Mouse (Mus musculus) liver, embryonic 14.5 days (tissue): ENCODE measurements around the gene Rpl34.
A peak's percentile ranks its signal among the peaks of the same experiment; 100 is the strongest.

Experiments
- CTCF ChIP-seq: IDR thresholded peaks from 2 replicates; pipeline ENCODE4 v1.5.1; 2016; ENCODE audit warnings: antibody characterized with exemption, low read depth, control low read depth
- EP300 ChIP-seq: IDR thresholded peaks from 2 replicates; pipeline ENCODE4 v1.6.1; 2016; ENCODE audit warnings: antibody characterized with exemption, low read depth

DNA sequence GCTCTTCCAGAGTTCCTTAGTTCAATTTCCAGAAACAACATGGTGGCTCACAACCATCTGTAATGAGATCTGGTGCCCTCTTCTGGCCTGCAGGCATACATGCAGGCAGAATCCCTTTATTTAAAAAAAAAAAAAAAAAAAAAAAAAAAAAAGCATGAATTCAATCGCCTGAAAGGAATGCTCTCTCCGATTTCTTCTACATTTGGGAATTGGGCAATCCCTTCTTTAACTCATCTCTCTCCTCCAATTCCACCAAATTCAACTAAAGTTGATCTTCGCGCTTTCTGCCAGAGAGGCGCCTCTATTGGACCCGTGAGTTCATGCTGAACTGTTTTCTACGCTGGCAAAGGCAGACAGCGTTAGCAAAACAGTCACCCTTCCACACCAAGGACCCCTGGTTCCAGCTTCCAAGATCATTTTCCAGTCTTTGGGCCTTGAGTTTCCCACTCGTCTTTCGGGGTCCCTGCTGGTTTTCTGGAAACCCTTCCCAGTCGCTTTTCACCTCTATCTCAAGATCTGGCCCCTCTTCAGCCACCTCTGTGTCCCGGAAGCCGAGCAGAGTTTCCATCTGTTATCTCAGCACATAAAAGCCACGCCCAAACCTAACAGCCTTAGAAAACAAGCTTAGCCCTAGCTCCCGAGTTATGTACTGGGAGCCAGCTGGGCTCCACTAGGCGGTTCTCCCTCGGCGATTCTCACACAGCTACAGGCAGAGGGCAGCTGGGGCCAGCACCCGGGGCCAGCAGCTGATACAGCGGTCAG is 39.2 kb downstream of the Rpl34 start:
- TF ChIP-seq CTCF (peak; percentile 61), EP300 (no peak)
